ENCODE assay signal across 9 mouse cellular contexts in the genomic region with DNA sequence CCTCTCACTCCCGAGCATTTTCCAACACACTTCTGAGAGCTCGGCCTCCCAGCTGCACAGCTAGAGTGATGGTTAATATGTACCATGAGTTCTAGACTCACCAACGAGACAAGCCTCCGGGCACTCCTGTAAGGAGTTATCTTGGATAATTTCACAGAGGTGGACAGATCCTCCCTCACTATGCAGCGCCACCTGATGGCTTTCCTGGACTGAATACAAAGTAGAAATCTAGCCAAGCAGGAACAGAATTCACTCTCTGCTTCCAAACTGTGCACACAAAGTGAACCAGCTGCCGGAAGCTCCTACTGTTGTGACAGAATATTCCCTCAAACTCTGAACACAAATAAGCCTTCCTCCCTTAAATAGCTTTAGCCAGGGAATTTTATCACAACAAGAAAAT.
DNase-seq lines count a peak whose midpoint lies in the region; ATAC-seq and TF ChIP-seq lines count a peak whose summit lies in the region.
"Had no signal": no experiment of that assay in that cellular context is flagged by ENCODE, and none has a peak within 500 bp of the region (broad histone marks: within the 10 kb centered on the region; RNA-seq: fewer than 3 reads in every experiment).

No protein-coding gene starts in this region.

- 60% methylated on average over 6 of the region's 6 CpGs for WGBS in lung, postnatal 0 days
- 64% methylated on average over 6 of the region's 6 CpGs for WGBS in lung, adult 2 months

- H3K4me1 ChIP-seq in lung, postnatal 0 days (ENCODE audit: insufficient read depth, low read depth, low read length) = no peaks in the 10 kb centered on the region
- H3K4me1 ChIP-seq in lung, adult 2 months (ENCODE audit: control insufficient read depth, insufficient read depth, low read length) = no peaks in the 10 kb centered on the region

- ATAC-seq in frontal cortex, adult (ENCODE audit: low TSS enrichment) = peak; percentile 67
- no peak for ATAC-seq in lung, postnatal 0 days

- peak; percentile 40 for TF ChIP-seq CTCF in lung, postnatal 0 days (IDR thresholded peaks at IDR 0.05)
- no peak for TF ChIP-seq CTCF in lung, adult 2 months (IDR thresholded peaks at IDR 0.05; ENCODE audit: insufficient read depth, low read length)

- H3K4me2 ChIP-seq in lung, postnatal 0 days (replicated peaks; ENCODE audit: low read depth, low read length) = no peak overlapping the region

- no peak overlapping the region for H3K9ac ChIP-seq in lung, postnatal 0 days (replicated peaks; ENCODE audit: low read depth)

- H3K4me3 ChIP-seq in lung, postnatal 0 days (ENCODE audit: low read depth, low read length) = no peak overlapping the region
- no peak overlapping the region for H3K4me3 ChIP-seq in lung, adult 2 months (replicated peaks; ENCODE audit: extremely low read depth, low read depth, low read length)
- H3K4me3 ChIP-seq: erythroblast, embryonic 14.5 days had no signal

- no peak for TF ChIP-seq EP300 in lung, postnatal 0 days (IDR thresholded peaks at IDR 0.05)

- H3K36me3 ChIP-seq in lung, postnatal 0 days (ENCODE audit: insufficient read depth, low read length) = no peaks in the 10 kb centered on the region

- no peak for TF ChIP-seq POLR2A in lung, adult 2 months (IDR thresholded peaks at IDR 0.05; ENCODE audit: borderline replicate concordance, extremely low read depth, low read depth, low read length)

- no peak for DNase-seq in frontal cortex, adult 2 months (ENCODE audit: extremely low spot score in 1 of 2, low spot score in 1 of 2)
- DNase-seq in lung, postnatal 0 days (ENCODE audit: low spot score) = no peak
- DNase-seq in lung, adult 2 months = no peak
- peak; percentile 77 for DNase-seq in cerebellum, adult 11-12 months
- DNase-seq in kidney, postnatal 36 days = peak; percentile 18 to 57
- no peak for DNase-seq in c-Kit-positive CD71-positive TER-119-positive erythroid progenitor cells, embryonic 14.5 days (ENCODE audit: low spot score)
- DNase-seq in ovary, postnatal 10 days (ENCODE audit: low spot score) = no peak

- no peak overlapping the region for H3K27ac ChIP-seq in lung, postnatal 0 days (ENCODE audit: low read length)

- no peaks in the 10 kb centered on the region for H3K9me3 ChIP-seq in lung, postnatal 0 days (ENCODE audit: low read length)

- H3K27me3 ChIP-seq in lung, postnatal 0 days (replicated peaks; ENCODE audit: insufficient read depth, low read length) = no peaks in the 10 kb centered on the region

Comparison
In these comparisons a context has a peak if more than half of its experiments do, and no peak if none do; other contexts are left out.
1. DNase-seq: peak in cerebellum, adult 11-12 months (single experiment) and kidney, postnatal 36 days (2 of 2); none in frontal cortex, adult 2 months (0 of 2), lung, postnatal 0 days (single experiment), lung, adult 2 months (single experiment), c-Kit-positive CD71-positive TER-119-positive erythroid progenitor cells, embryonic 14.5 days (single experiment) and ovary, postnatal 10 days (single experiment).